Mouse (Mus musculus): ENCODE results near the gene Tmem160. TPM values are rescaled to one million over a fixed set of nuclear protein-coding genes. Genes with fewer than 3 reads are reported as not detected.

The Tmem160 gene
- polyA plus RNA-seq, 1 experiment from 2014 or later: 43.9 TPM

- no peak for ATAC-seq
- Histone ChIP-seq H3K4me3 (no peak overlapping the region), H3K27me3 (replicated peaks) (peaks cover 94% of the 10 kb centered on the region), H3K4me1 (peaks cover 23% of the 10 kb centered on the region), H3K4me2 (no peak overlapping the region), H3K36me3 (no peaks in the 10 kb centered on the region), H3K9me3 (replicated peaks) (no peaks in the 10 kb centered on the region), H3K9ac (no peak overlapping the region), H3K27ac (no peak overlapping the region)
- 13% methylated on average over 17 of the region's 17 CpGs for WGBS (ENCODE audit: insufficient replicate concordance)
Observed at GRCm38 (mm10) chr7:16472116-16472709, 19.6 kb downstream of the Tmem160 start.

GRCm38 (mm10) chr7:16473847-16474246 is 21.3 kb downstream of the Tmem160 start:
- H3K27me3 ChIP-seq (replicated peaks): peaks cover 97% of the 10 kb centered on the region
- H3K4me2 ChIP-seq: no peak overlapping the region
- ATAC-seq: no peak
- no peak overlapping the region for H3K4me3 ChIP-seq
- H3K4me1 ChIP-seq: peaks cover 23% of the 10 kb centered on the region
- H3K27ac ChIP-seq: no peak overlapping the region
- no peaks in the 10 kb centered on the region for H3K36me3 ChIP-seq
- WGBS (ENCODE audit: insufficient replicate concordance): 58% methylated on average over 8 of the region's 8 CpGs
- no peaks in the 10 kb centered on the region for H3K9me3 ChIP-seq (replicated peaks)
- no peak overlapping the region for H3K9ac ChIP-seq

GRCm38 (mm10) chr7:16474445-16474844 is 21.9 kb downstream of the Tmem160 start:
- no peaks in the 10 kb centered on the region for H3K36me3 ChIP-seq
- H3K27ac ChIP-seq: no peak overlapping the region
- WGBS (ENCODE audit: insufficient replicate concordance): 6% methylated on average over 33 of the region's 33 CpGs
- H3K4me1 ChIP-seq: peaks cover 23% of the 10 kb centered on the region
- H3K9me3 ChIP-seq (replicated peaks): no peaks in the 10 kb centered on the region
- no peak for ATAC-seq
- H3K4me2 ChIP-seq: peak overlapping the region; percentile 52
- H3K4me3 ChIP-seq: peak overlapping the region; percentile 29
- H3K9ac ChIP-seq: no peak overlapping the region
- peaks cover 92% of the 10 kb centered on the region for H3K27me3 ChIP-seq (replicated peaks)

- peaks cover 23% of the 10 kb centered on the region for H3K4me1 ChIP-seq
- no peak overlapping the region for H3K9ac ChIP-seq
- H3K9me3 ChIP-seq (replicated peaks): no peaks in the 10 kb centered on the region
- 2% methylated on average over 22 of the region's 23 CpGs for WGBS (ENCODE audit: insufficient replicate concordance)
- no peak overlapping the region for H3K4me3 ChIP-seq
- H3K27ac ChIP-seq: no peak overlapping the region
- no peak for ATAC-seq
- H3K36me3 ChIP-seq: no peaks in the 10 kb centered on the region
- H3K27me3 ChIP-seq (replicated peaks): peaks cover 92% of the 10 kb centered on the region
- H3K4me2 ChIP-seq: peak overlapping the region; percentile 55; the same call in 1 of the 2 replicates
Observed at GRCm38 (mm10) chr7:16475321-16475720, 22.7 kb downstream of the Tmem160 start.

- Histone ChIP-seq H3K4me1 (peaks cover 23% of the 10 kb centered on the region), H3K4me2 (peak overlapping the region; percentile 55), H3K27me3 (replicated peaks) (peaks cover 91% of the 10 kb centered on the region), H3K27ac (no peak overlapping the region), H3K9ac (no peak overlapping the region), H3K4me3 (peak overlapping the region; percentile 34), H3K36me3 (no peaks in the 10 kb centered on the region), H3K9me3 (replicated peaks) (no peaks in the 10 kb centered on the region)
- 2% methylated on average over 44 of the region's 59 CpGs for WGBS (ENCODE audit: insufficient replicate concordance)
- ATAC-seq: no peak
Observed at GRCm38 (mm10) chr7:16475764-16476599, 23.4 kb downstream of the Tmem160 start.

GRCm38 (mm10) chr7:16476600-16476989 is 24.0 kb downstream of the Tmem160 start:
- WGBS (ENCODE audit: insufficient replicate concordance): 2% methylated on average over 34 of the region's 34 CpGs
- Histone ChIP-seq H3K27me3 (replicated peaks) (peaks cover 85% of the 10 kb centered on the region), H3K4me3 (peak overlapping the region; percentile 34), H3K4me2 (peak overlapping the region; percentile 55), H3K36me3 (no peaks in the 10 kb centered on the region), H3K9me3 (replicated peaks) (no peaks in the 10 kb centered on the region), H3K4me1 (peaks cover 23% of the 10 kb centered on the region), H3K9ac (no peak overlapping the region), H3K27ac (no peak overlapping the region)
- ATAC-seq: peak; percentile 35; the same call in 1 of the 2 replicates

DNA sequence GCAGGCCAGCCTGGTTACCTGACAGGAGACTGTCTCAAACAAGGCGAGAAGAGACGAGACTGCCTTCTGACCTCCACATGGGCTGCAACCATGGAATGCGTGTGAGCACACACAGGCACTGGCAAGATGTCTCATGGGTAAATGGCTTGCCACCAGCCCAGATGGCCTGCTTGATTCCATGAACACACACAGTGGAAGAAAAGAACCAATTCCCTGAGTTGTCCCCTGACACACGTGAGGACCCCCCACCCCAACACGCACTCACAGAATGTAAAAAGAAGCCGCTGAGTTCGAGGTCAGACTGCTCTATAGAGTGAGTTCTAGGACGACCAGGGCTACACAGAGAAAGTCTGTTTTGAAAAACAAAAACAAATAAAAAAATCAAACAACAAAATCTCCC is 25.0 kb downstream of the Tmem160 start, which contains the start of gene Npas1:
TSS of gene Npas1 (minus strand) at position 101 of the 400 bp plus-strand sequence.
- no peaks in the 10 kb centered on the region for H3K36me3 ChIP-seq
- no peak within 1 kb of the TSS for H3K9ac ChIP-seq
- peak within 1 kb of the TSS; percentile 34 for H3K4me3 ChIP-seq
- H3K4me1 ChIP-seq: peaks cover 23% of the 10 kb centered on the region
- 73% methylated on average over 8 of the region's 8 CpGs for WGBS (ENCODE audit: insufficient replicate concordance)
- peaks cover 76% of the 10 kb centered on the region for H3K27me3 ChIP-seq (replicated peaks)
- no peak for ATAC-seq
- H3K9me3 ChIP-seq (replicated peaks): no peaks in the 10 kb centered on the region
- H3K27ac ChIP-seq: no peak within 1 kb of the TSS
- peak within 1 kb of the TSS; percentile 55 for H3K4me2 ChIP-seq

- Histone ChIP-seq H3K27me3 (replicated peaks) (0 out of 2 replicates have a peak, but pooled peaks cover 3% of the 10 kb centered on the region), H3K9me3 (replicated peaks) (no peaks in the 10 kb centered on the region), H3K9ac (no peak overlapping the region), H3K27ac (no peak overlapping the region), H3K36me3 (no peaks in the 10 kb centered on the region), H3K4me3 (no peak overlapping the region), H3K4me2 (no peak overlapping the region), H3K4me1 (no peaks in the 10 kb centered on the region)
- ATAC-seq: no peak
Observed at GRCm38 (mm10) chr7:16488816-16489215, 36.2 kb downstream of the Tmem160 start.

- Histone ChIP-seq H3K36me3 (no peaks in the 10 kb centered on the region), H3K9me3 (replicated peaks) (no peaks in the 10 kb centered on the region), H3K27ac (no peak overlapping the region), H3K9ac (no peak overlapping the region), H3K27me3 (replicated peaks) (0 out of 2 replicates have a peak, but pooled peaks cover 3% of the 10 kb centered on the region), H3K4me3 (no peak overlapping the region), H3K4me2 (no peak overlapping the region), H3K4me1 (no peaks in the 10 kb centered on the region)
- WGBS (ENCODE audit: insufficient replicate concordance): 70% methylated on average over 9 of the region's 9 CpGs
- no peak for ATAC-seq
Observed at GRCm38 (mm10) chr7:16489948-16490347, 37.4 kb downstream of the Tmem160 start.

- H3K4me3 ChIP-seq: no peak overlapping the region
- H3K27ac ChIP-seq: no peak overlapping the region
- H3K4me2 ChIP-seq: no peak overlapping the region
- no peak overlapping the region for H3K9ac ChIP-seq
- WGBS (ENCODE audit: insufficient replicate concordance): 25% methylated on average over 3 of the region's 3 CpGs
- no peak for ATAC-seq
- no peaks in the 10 kb centered on the region for H3K4me1 ChIP-seq
- H3K36me3 ChIP-seq: peaks cover 12% of the 10 kb centered on the region
- no peaks in the 10 kb centered on the region for H3K27me3 ChIP-seq (replicated peaks)
- H3K9me3 ChIP-seq (replicated peaks): no peaks in the 10 kb centered on the region
Observed at GRCm38 (mm10) chr7:16491759-16492158, 39.2 kb downstream of the Tmem160 start.

- Histone ChIP-seq H3K4me1 (no peaks in the 10 kb centered on the region), H3K9ac (no peak overlapping the region), H3K4me3 (no peak overlapping the region), H3K27ac (no peak overlapping the region), H3K27me3 (replicated peaks) (no peaks in the 10 kb centered on the region), H3K36me3 (peaks cover 17% of the 10 kb centered on the region), H3K4me2 (no peak overlapping the region), H3K9me3 (replicated peaks) (no peaks in the 10 kb centered on the region)
- ATAC-seq: no peak
- 60% methylated on average over 3 of the region's 3 CpGs for WGBS (ENCODE audit: insufficient replicate concordance)
Observed at GRCm38 (mm10) chr7:16492211-16492610, 39.6 kb downstream of the Tmem160 start.

- H3K4me3 ChIP-seq: no peak overlapping the region
- H3K4me2 ChIP-seq: no peak overlapping the region
- no peak overlapping the region for H3K27ac ChIP-seq
- no peak overlapping the region for H3K9ac ChIP-seq
- peaks cover 28% of the 10 kb centered on the region for H3K36me3 ChIP-seq
- no peaks in the 10 kb centered on the region for H3K9me3 ChIP-seq (replicated peaks)
- ATAC-seq: no peak
- H3K4me1 ChIP-seq: no peaks in the 10 kb centered on the region
- 28% methylated on average over 2 of the region's 2 CpGs for WGBS (ENCODE audit: insufficient replicate concordance)
- no peaks in the 10 kb centered on the region for H3K27me3 ChIP-seq (replicated peaks)
Observed at GRCm38 (mm10) chr7:16493361-16493760, 40.8 kb downstream of the Tmem160 start.

Data from liver, embryonic 12.5 days (tissue).